Mouse (Mus musculus) kidney, adult 8-10 months (tissue): ENCODE data around the gene Hk3.

Experiments
- DNase-seq, 2 experiments: peaks; one replicate each; pipeline ENCODE4 v3.0.0; 2022

Gene Hk3

DNA sequence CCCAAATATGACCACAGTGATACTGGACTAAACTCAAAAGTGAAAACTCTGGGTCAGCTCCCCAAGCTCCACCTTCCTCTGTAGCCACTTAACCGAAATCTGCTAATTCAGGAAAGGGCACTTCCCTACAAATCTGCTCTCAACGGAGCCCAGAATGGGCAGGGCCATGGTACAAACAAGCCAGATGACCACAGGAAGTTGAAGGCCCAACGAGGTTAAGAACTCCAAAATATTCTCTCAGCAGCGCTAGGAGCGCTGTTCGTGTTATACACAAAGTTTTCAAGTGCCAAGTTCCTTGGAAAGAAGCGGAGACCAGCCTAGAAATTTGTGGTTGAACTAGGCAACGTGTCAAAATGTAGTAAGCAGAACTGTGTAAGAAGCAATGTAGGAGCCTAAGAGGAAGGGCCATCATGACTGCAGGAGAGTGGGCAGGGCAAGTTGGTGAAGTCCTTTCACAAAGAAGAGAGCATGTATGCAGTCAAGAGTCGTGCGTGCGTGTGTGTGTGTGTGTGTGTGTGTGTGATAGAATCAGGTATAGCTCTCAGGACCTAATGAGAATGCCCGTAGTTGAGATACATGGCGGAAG is at the start of gene Hk3:
Gene Hk3, minus strand, starts transcription at position 192 of the 586 bp plus-strand sequence.
- no peak for DNase-seq

DNA sequence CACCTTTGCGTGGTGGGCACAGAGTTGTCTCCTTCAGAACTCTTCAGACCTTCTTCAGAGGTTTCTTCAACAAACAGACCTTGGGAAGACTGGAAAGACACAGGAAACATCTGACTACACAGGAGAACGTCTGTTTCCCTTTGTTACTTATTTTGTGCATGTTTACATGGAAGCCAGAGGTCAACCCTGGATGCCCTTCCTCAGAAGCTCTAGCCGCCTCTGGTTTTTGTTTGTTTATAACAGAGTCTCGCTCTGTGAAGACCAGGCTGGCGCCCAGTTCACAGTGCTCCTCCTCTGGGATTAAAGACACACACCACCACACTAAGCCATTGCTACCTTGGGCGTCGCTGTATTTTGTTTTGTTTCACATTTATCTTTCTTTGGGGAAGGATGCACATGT is 48.5 kb upstream of the Hk3 start:
- no peak for DNase-seq

- DNase-seq = no peak
These were observed 42.1 kb upstream of the Hk3 start for GRCm38 (mm10) chr13:55063276-55063675.

DNA sequence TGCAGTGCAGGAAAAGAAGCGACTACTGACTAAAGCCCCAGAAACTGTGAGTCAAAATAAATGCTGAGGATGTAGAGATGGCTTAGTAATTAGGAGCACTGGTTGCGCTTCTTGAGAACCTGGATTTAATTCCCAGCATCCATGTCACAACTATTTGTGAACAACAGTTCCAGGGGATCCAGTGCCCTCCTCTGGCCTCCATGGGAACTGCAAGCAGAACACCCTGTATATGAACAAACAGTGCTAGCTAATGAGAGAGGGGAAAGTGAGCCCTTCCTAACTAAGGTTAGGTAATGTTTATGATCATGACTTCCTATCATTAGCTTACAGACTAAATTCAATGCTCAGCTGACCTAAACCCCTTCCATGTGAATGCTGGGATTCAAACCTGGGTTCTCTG is 36.9 kb upstream of the Hk3 start:
- DNase-seq = peak in 1 of 2 experiments; percentile 33

DNA sequence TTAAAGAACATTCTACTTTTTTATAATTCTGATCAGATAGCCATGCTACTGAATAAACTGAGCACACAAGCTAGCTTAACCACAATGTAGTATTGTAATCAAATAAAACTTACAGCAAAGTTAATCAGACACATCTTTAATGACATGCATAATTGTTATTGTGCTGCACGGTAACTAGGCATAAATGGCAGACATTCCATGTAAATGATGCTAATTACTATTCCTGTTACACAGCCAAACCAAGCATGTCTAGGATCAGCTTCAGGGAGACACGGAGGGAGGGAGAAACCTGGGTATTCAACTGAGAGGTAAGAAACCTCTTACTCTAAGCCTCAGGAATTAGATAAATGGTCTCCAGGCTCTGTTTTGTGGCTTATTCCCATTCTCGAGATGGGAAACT is 26.5 kb upstream of the Hk3 start:
- no peak for DNase-seq

DNA sequence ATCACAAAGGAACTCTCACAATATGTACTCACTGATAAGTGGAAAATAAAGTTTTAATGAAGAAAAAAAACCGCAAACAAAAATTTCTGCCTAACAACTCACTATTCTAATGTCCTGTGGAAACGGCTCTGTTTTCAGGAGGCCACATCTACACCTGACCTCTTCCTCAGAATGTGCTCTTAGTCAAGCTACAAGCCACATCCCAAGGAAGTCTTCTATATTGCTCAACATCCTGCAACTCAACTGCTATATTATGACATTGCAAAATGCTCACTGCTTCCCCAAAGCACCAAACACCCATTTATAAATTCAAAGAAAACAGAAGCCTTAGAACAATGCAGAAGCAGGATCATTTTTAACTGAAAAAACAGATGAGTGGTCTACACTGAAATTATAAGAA is 18.8 kb upstream of the Hk3 start:
- no peak for DNase-seq

GRCm38 (mm10) chr13:55024215-55024614 is 3.0 kb upstream of the Hk3 start:
- no peak for DNase-seq

- peak; percentile 13 to 20 for DNase-seq
These were observed 1.5 kb upstream of the Hk3 start for GRCm38 (mm10) chr13:55022715-55023114.

GRCm38 (mm10) chr13:55022256-55022655 is 1.1 kb upstream of the Hk3 start:
- DNase-seq = no peak

GRCm38 (mm10) chr13:55020051-55020450 is 1.1 kb downstream of the Hk3 start:
- no peak for DNase-seq

GRCm38 (mm10) chr13:55019181-55019580 is 2.0 kb downstream of the Hk3 start:
- DNase-seq = no peak

DNA sequence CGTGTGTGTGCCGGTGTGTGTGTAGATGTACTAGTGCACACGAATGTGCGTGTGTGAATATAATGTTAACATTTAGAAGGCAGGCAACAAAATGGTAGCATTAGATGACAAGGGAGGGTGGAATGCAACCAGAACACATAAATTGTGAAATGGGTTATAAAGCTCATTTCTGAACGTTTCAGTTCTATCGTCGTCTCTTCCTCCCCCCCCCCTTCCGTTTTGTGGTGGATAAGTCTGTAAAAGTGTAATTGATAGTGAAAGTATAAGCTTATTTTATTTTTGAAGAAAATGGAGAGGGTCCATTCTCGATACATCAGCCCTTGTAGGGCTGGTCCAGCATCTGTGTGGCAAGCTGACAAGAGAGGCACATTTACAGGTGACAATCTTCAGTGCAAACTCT is 2.5 kb downstream of the Hk3 start:
- no peak for DNase-seq

DNA sequence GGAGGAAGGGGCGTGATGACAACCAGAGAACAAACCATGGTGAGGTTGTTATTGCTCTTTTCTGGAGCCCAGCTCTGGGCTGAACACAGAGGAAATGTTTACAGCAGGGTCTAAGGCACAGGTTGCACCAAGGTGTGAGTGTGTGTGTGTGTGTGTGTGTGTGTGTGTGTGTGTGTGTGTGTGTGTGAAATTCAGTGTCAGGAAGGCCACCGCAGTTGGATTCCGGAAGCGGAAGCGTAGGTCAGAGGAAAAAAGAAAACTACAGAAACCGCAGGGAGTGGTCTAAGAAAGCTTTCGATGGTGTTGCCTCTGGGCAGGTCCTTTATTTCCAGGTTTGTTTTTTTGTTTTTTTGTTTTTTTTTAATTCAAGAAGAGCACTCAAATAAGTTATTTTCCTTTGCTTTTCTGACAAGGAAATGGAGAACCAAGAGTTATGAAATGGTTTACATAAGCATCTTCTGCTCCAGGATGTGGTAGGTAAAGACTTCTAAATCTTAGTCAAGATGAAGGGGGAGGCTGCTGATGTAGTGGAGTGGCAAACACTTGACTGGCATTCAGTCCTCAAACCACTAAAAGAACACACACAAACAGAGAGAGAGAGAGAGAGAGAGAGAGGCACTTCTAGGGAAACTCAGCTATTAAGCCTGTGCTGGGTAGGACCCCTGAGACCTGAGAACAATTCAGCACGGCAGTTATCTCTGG is 3.1 kb downstream of the Hk3 start:
- DNase-seq = no peak

GRCm38 (mm10) chr13:55017154-55017897 is 3.9 kb downstream of the Hk3 start:
- no peak for DNase-seq

GRCm38 (mm10) chr13:55014451-55014850 is 6.7 kb downstream of the Hk3 start:
- no peak for DNase-seq

DNA sequence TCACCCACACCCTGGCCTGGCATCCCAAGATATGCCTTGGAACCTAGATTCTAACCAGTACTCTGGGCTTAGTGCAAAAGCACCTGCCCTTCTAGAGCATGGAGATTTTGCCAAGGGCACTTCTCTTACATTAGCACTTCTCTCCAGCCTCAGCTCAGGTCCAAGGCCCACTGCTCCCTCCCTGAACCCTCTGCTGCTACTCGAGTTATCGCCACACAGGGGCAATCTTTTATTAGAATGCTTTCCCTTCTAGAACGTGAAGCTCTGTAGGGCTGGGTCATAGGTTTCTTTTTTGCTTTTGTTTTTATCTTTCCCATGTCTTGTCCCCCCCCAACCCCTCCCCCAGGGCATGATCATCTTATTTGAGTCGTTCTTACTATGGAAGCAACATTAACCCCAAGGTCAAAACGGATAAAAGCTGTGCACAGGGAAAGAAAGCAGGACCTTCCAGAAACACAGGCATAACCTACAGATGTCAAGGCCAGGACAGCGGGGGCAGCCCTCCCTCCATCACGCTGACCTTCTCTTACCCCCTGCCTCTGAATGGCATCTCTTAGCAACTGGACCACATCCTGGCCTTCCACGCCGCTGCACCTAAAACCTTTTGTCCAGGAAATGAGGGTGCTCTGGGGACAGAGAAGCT is 7.4 kb downstream of the Hk3 start:
- no peak for DNase-seq

GRCm38 (mm10) chr13:55011981-55012478 is 9.2 kb downstream of the Hk3 start:
- DNase-seq = no peak

GRCm38 (mm10) chr13:55011103-55011502 is 10.1 kb downstream of the Hk3 start:
- DNase-seq = no peak

GRCm38 (mm10) chr13:55008589-55008988 is 12.6 kb downstream of the Hk3 start:
- DNase-seq = no peak

DNA sequence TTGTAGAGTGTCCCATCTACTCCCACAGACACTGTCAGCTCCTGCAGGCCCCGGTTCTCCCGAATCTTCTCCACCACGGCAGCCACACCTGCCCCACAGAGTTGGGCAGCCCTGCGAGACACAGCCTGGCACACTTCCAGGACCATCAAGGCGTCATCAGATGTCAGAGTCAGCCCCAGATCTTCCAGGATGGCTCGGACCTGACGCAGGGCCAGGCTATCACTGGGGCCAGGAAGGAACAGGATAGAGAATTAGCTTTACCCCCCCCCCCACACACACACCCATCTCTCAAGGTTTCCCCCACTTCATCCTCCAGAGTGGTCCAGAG is 14.8 kb downstream of the Hk3 start:
- no peak for DNase-seq

- DNase-seq = no peak
These were observed 15.3 kb downstream of the Hk3 start for GRCm38 (mm10) chr13:55005691-55006414.

GRCm38 (mm10) chr13:55004646-55005045 is 16.5 kb downstream of the Hk3 start:
- DNase-seq = no peak

GRCm38 (mm10) chr13:55002090-55002489 is 19.1 kb downstream of the Hk3 start:
- no peak for DNase-seq
